Mouse (Mus musculus) spleen, postnatal 36 days (tissue): ENCODE data around the gene Gm47969.

Source experiments
- DNase-seq, 2 experiments: peaks; one replicate each; pipeline ENCODE4 v3.0.0; 2022; ENCODE audit warnings: low spot score in 2 of 2, mixed read lengths in 1 of 2

Gm47969 gene

DNA sequence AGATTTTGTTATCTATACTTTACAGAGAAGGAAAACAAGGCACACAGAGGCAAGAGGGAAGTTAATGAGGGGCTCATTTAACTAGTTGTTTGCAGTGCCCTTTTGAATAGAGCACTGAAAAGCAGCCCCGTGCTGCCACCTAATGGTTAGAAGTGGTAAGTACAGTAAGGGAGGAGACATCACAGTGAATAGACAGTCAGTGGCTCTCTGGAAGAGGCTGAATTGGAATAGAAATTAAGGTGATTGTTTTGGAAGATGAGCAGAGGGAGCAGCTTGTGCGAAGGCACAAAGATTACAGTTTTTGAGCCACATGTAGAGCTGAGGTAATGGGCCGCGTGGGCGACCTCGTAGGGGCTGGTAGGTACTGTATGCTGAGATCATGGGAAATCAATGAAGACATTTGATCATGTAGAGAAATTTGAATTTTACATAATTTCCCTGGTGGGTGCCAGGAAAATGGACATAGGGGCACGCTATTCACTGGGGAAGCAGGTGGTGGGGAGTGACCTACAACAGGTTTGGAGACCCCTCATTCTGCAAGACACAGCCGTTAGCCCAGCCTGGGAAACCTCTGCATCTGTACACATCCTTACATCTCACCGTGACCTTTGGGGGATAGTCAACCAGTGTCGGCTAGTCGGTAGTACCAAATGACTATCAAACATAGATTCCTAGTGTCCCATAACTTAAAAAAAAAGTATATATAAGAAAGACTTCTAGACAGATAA is 31.6 kb downstream of the Gm47969 start:
- DNase-seq = no peak

DNA sequence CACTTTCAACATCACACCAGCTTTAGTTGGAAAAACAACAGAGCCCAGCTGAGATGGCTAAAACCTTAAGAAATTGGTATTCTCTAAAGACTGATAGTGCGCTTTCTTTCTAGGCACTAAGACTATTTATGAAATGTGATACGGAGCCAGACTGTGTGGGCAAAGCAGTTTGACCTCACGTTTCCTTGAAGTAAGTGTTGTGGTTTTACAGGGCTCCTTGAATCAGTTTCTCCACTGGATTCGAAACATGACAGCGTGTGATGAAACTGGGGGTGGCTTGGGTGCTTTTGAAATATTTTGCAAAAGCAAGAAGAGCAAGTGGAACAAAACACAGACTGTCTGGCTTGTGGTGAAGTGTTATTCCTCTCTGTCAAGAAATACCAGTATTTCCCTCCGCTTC is 32.3 kb downstream of the Gm47969 start:
- DNase-seq = no peak

DNA sequence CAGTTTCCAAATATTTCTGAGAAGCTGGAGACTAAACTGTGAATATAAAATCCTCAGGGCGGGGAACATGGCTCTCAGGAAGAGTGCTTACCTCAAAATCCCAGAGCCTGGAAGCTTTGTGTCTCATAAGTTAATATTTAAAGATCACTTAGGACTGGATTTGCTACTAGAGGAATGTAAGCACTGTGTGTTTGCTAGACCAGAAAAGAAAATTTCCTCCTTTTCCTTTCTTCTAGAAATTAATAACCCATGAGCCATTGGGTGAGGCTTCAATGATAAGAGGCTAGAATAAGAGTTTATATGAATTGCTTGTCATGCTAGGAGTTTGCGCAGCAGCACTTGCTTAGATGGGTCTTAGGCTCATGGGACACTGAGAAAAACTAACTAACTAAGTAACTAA is 40.1 kb downstream of the Gm47969 start:
- DNase-seq = no peak

DNA sequence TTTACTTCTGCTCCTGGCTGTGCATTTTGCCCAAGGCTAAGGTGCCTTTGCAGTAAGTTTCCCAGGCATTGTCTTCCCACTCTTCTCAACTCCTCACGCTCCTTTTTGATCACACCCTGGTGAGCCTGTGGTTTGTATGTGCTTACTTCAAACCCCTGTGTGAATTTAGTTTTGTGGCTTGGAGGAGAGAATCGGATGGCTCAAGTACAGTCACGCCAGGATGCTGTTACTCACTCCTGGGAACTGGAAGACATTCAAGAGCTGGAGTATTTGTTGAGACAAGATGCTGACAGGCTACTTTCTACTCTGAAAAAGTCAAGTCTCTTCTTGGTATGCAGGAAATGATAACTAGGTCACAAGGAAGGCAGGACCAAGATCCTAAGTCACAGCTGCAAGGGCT is 46.5 kb downstream of the Gm47969 start:
- no peak for DNase-seq
